Mouse (Mus musculus): ENCODE data around the gene Klk1. TPM values are rescaled to one million over a fixed set of nuclear protein-coding genes. Genes with fewer than 3 reads are reported as not detected.
"Not testable (repeated sequence)": the region's sequence is repeated elsewhere in the genome, so short reads cannot be mapped to it uniquely, and the experiment has no call there.

The Klk1 gene
- polyA plus RNA-seq, 1 experiment from 2014 or later: not detected

- no peak overlapping the region for H3K27ac ChIP-seq
- 0 out of 2 replicates have a peak, but pooled peaks cover 5% of the 10 kb centered on the region for H3K9me3 ChIP-seq
- H3K27me3 ChIP-seq (ENCODE audit: insufficient read depth, poor library complexity, severe bottlenecking): no peaks in the 10 kb centered on the region
- DNase-seq (ENCODE audit: low spot score): no peak
- WGBS: 60% methylated on average over 1 of the region's 1 CpGs
- H3K4me3 ChIP-seq: no peak overlapping the region
- H3K36me3 ChIP-seq: no peaks in the 10 kb centered on the region
- peaks cover 7% of the 10 kb centered on the region for H3K4me1 ChIP-seq (replicated peaks)
Observed at GRCm38 (mm10) chr7:44240712-44241111, 15.6 kb downstream of the Klk1 start.

GRCm38 (mm10) chr7:44241163-44241562 lies 16.0 kb downstream of the Klk1 start:
- Histone ChIP-seq H3K4me3 (no peak overlapping the region), H3K27me3 (ENCODE audit: insufficient read depth, poor library complexity, severe bottlenecking) (no peaks in the 10 kb centered on the region), H3K27ac (no peak overlapping the region), H3K4me1 (replicated peaks) (peaks cover 9% of the 10 kb centered on the region), H3K9me3 (0 out of 2 replicates have a peak, but pooled peaks cover 5% of the 10 kb centered on the region), H3K36me3 (no peaks in the 10 kb centered on the region)
- no peak for DNase-seq (ENCODE audit: low spot score)
- 72% methylated on average over 2 of the region's 2 CpGs for WGBS

GRCm38 (mm10) chr7:44244080-44244479 lies 18.9 kb downstream of the Klk1 start:
- no peak overlapping the region for H3K27ac ChIP-seq
- no peaks in the 10 kb centered on the region for H3K27me3 ChIP-seq (ENCODE audit: insufficient read depth, poor library complexity, severe bottlenecking)

DNA sequence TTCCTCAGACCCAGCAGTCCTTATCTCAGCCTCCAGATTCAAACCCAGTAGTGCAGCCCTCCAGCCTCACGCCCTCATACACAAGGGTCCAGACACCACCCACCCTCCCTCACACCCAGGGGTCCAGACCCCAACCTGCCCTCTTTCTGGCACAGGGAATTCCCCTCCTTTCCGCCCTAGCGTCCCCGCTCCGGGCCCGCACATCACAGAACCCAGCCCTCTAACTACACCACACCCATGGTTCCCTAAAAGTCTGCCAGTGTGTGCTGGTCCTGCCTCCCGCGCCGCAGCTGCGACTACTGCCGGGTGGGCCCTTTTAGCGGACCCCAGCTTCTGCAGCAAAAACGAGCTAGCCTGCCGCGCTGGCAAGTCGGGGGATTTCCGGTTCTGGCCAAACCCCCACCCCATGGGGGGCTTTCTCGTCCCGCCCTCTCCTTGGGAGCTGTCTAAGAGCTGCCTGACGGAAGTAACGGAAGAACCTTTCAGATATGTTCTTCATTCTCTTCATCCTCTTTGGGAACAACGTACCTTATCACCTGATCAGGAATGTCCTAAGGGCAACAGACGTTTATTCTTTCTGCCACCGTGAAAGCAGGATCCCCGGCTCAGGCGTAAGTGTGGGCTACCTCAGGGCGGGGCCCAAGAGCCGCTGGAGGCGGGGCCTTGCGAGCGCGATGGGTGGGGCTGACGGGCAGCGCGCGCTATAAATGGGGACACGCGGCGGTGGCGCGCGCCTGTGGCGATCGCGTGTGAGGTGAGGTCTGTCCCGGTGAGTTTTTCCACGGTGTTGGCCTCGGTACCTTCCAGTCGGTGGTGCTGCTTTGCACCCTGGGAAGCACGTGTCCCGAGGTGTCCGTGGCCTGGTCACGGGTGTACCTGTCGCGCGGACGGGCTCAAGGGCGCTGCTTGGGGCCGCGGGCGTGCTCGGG lies 21.2 kb downstream of the Klk1 start, which contains the start of the genes 1700028J19Rik and 2410002F23Rik:
Gene 1700028J19Rik, minus strand, starts transcription at position 641 of the 929 bp plus-strand sequence.
Gene 2410002F23Rik, plus strand, starts transcription at position 668 of the 929 bp plus-strand sequence.
- peak; percentile 91 for DNase-seq (ENCODE audit: low spot score)
- Histone ChIP-seq H3K27me3 (ENCODE audit: insufficient read depth, poor library complexity, severe bottlenecking) (no peaks in the 10 kb centered on the region), H3K4me3 (peak within 1 kb of the TSS; percentile 93), H3K4me1 (replicated peaks) (peaks cover 32% of the 10 kb centered on the region), H3K36me3 (peaks cover 36% of the 10 kb centered on the region), H3K27ac (peak within 1 kb of the TSS; percentile 97), H3K9me3 (no peaks in the 10 kb centered on the region)
- under 1% methylated on average over 62 of the region's 62 CpGs for WGBS

More at GRCm38 (mm10) chr7:44244080-44244479, 18.9 kb downstream of the Klk1 start:
- Histone ChIP-seq H3K9me3 (0 out of 2 replicates have a peak, but pooled peaks cover 5% of the 10 kb centered on the region), H3K36me3 (peaks cover 14% of the 10 kb centered on the region), H3K4me1 (replicated peaks) (peaks cover 22% of the 10 kb centered on the region), H3K4me3 (no peak overlapping the region)
- 50% methylated on average over 1 of the region's 1 CpGs for WGBS
- no peak for DNase-seq (ENCODE audit: low spot score)

GRCm38 (mm10) chr7:44246984-44247470 lies 21.9 kb downstream of the Klk1 start:
- Histone ChIP-seq H3K27me3 (ENCODE audit: insufficient read depth, poor library complexity, severe bottlenecking) (no peaks in the 10 kb centered on the region), H3K9me3 (no peaks in the 10 kb centered on the region), H3K4me3 (peak overlapping the region; percentile 93), H3K4me1 (replicated peaks) (peaks cover 32% of the 10 kb centered on the region), H3K27ac (peak overlapping the region; percentile 97), H3K36me3 (peaks cover 41% of the 10 kb centered on the region)
- peak; percentile 75 for DNase-seq (ENCODE audit: low spot score)
- under 1% methylated on average over 23 of the region's 23 CpGs for WGBS

DNA sequence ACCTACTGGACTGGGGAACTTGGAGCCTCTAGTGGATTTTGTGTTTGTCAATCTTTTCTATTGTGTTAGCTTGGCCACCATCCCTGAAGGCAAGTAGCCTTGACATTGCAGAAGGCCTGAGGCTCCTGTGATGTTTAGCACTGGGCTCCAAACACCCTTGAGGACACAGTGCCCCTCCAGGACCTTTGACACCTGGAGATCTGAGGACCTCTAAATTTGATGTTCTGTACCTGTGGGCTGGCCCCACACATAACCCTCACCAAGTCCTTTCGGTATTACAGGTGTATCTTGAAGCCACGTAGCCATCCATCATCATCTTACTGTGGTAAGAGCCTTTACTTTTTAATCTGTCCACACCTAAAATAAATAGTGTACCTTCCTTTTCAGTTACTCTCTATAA lies 22.8 kb downstream of the Klk1 start:
- Histone ChIP-seq H3K27me3 (ENCODE audit: insufficient read depth, poor library complexity, severe bottlenecking) (no peaks in the 10 kb centered on the region), H3K9me3 (no peaks in the 10 kb centered on the region), H3K27ac (no peak overlapping the region), H3K4me1 (replicated peaks) (peaks cover 34% of the 10 kb centered on the region), H3K4me3 (peak overlapping the region; percentile 93), H3K36me3 (peaks cover 51% of the 10 kb centered on the region)
- WGBS: 97% methylated on average over 2 of the region's 2 CpGs
- no peak for DNase-seq (ENCODE audit: low spot score)

- no peaks in the 10 kb centered on the region for H3K9me3 ChIP-seq
- WGBS: 96% methylated on average over 4 of the region's 4 CpGs
- H3K4me1 ChIP-seq (replicated peaks): peaks cover 36% of the 10 kb centered on the region
- DNase-seq (ENCODE audit: low spot score): no peak
- H3K4me3 ChIP-seq: no peak overlapping the region
- H3K27me3 ChIP-seq (ENCODE audit: insufficient read depth, poor library complexity, severe bottlenecking): no peaks in the 10 kb centered on the region
- no peak overlapping the region for H3K27ac ChIP-seq
- H3K36me3 ChIP-seq: peaks cover 63% of the 10 kb centered on the region
Observed at GRCm38 (mm10) chr7:44249248-44249647, 24.1 kb downstream of the Klk1 start.

GRCm38 (mm10) chr7:44250732-44251275 lies 25.6 kb downstream of the Klk1 start:
- H3K27me3 ChIP-seq (ENCODE audit: insufficient read depth, poor library complexity, severe bottlenecking); H3K9me3 ChIP-seq; DNase-seq (ENCODE audit: low spot score); H3K27ac ChIP-seq: not testable (repeated sequence)
- peaks cover 72% of the 10 kb centered on the region for H3K36me3 ChIP-seq
- WGBS: 92% methylated on average over 17 of the region's 17 CpGs
- peaks cover 28% of the 10 kb centered on the region for H3K4me1 ChIP-seq (replicated peaks)
- peak overlapping the region; percentile 9; the same call in 1 of the 2 replicates for H3K4me3 ChIP-seq

DNA sequence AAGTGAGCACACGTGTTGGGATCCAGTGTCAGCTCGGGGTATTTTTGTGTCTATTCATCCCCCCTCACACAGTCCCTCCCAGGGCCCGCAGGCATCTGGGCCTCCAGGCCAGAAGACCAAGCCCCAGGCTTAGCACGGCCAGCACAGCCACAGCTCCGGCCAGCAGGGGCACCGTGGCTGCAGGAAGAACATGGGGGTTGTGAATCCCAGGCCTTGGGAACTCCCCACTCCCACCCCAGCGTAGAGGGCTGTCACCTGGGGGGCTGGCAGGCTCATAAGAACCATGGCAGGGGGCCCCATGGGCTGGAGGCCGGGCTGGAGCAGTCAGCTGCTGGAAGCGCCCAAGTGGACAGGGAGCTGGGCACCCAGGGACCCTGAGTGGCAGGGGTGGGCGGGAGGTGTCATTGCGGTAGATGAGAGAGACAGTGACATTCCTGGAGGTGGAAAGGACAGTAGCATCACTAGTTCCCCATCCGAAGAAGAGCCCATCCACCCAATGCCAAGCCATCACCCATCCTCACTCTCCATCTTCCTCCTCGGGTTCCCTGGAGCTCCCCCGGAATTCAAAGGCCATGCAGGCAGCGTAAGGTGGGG lies 28.0 kb downstream of the Klk1 start:
- Histone ChIP-seq H3K27ac (no peak overlapping the region), H3K4me3 (no peak overlapping the region), H3K36me3 (peaks cover 68% of the 10 kb centered on the region), H3K27me3 (ENCODE audit: insufficient read depth, poor library complexity, severe bottlenecking) (no peaks in the 10 kb centered on the region), H3K9me3 (no peaks in the 10 kb centered on the region), H3K4me1 (replicated peaks) (peaks cover 22% of the 10 kb centered on the region)
- DNase-seq (ENCODE audit: low spot score): no peak
- WGBS: 75% methylated on average over 15 of the region's 15 CpGs

GRCm38 (mm10) chr7:44254930-44255329 lies 29.8 kb downstream of the Klk1 start:
- Histone ChIP-seq H3K4me1 (replicated peaks) (0 out of 2 replicates have a peak, but pooled peaks cover 5% of the 10 kb centered on the region), H3K9me3 (no peaks in the 10 kb centered on the region), H3K27ac (no peak overlapping the region), H3K36me3 (peaks cover 50% of the 10 kb centered on the region), H3K4me3 (no peak overlapping the region), H3K27me3 (ENCODE audit: insufficient read depth, poor library complexity, severe bottlenecking) (no peaks in the 10 kb centered on the region)
- WGBS: 86% methylated on average over 6 of the region's 6 CpGs
- no peak for DNase-seq (ENCODE audit: low spot score)

DNA sequence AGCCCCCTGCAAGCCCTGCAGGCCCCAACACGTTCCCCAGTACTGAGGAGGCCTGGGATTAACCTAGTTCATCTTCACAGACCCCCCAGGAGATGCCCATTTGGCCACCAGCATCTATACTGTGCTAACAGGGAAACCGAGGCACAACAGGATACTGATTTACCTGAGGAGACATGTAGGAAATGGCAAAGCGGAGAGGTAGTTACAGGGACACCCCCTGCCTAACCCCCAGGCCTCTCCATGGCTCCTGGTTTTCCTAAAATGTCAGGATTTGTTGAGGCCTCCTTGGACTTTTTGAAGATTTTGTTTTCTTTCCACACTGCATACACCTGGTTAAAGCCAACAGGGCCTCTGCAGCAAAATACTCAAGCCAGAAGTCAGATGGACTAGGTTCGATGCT lies 32.1 kb downstream of the Klk1 start, which contains the start of gene Acp4:
Gene Acp4, minus strand, starts transcription at position 101 of the 400 bp plus-strand sequence.
- H3K36me3 ChIP-seq: peaks cover 29% of the 10 kb centered on the region
- H3K9me3 ChIP-seq: no peaks in the 10 kb centered on the region
- 80% methylated on average over 4 of the region's 4 CpGs for WGBS
- no peak for DNase-seq (ENCODE audit: low spot score)
- no peak within 1 kb of the TSS for H3K27ac ChIP-seq
- H3K4me1 ChIP-seq (replicated peaks): peaks cover 10% of the 10 kb centered on the region; the same call in 1 of the 2 replicates
- no peak within 1 kb of the TSS for H3K4me3 ChIP-seq
- H3K27me3 ChIP-seq (ENCODE audit: insufficient read depth, poor library complexity, severe bottlenecking): peaks cover 18% of the 10 kb centered on the region

- WGBS: 79% methylated on average over 6 of the region's 6 CpGs
- H3K27me3 ChIP-seq (ENCODE audit: insufficient read depth, poor library complexity, severe bottlenecking): peaks cover 40% of the 10 kb centered on the region
- no peak for DNase-seq (ENCODE audit: low spot score)
- H3K36me3 ChIP-seq: no peaks in the 10 kb centered on the region
- H3K27ac ChIP-seq: no peak overlapping the region
- H3K9me3 ChIP-seq: no peaks in the 10 kb centered on the region
- H3K4me1 ChIP-seq (replicated peaks): peaks cover 13% of the 10 kb centered on the region
- no peak overlapping the region for H3K4me3 ChIP-seq
Observed at GRCm38 (mm10) chr7:44260410-44260809, 35.2 kb downstream of the Klk1 start.
